Mouse (Mus musculus): ENCODE measurements around the gene Rapgef2. TPM values are rescaled to one million over a fixed set of nuclear protein-coding genes. Genes with fewer than 3 reads are reported as not detected.
"Not testable (repeated sequence)": the region's sequence is repeated elsewhere in the genome, so short reads cannot be mapped to it uniquely, and the experiment has no call there.

Rapgef2 gene
- polyA plus RNA-seq, 1 experiment from 2014 or later, result 4.4 TPM

DNA sequence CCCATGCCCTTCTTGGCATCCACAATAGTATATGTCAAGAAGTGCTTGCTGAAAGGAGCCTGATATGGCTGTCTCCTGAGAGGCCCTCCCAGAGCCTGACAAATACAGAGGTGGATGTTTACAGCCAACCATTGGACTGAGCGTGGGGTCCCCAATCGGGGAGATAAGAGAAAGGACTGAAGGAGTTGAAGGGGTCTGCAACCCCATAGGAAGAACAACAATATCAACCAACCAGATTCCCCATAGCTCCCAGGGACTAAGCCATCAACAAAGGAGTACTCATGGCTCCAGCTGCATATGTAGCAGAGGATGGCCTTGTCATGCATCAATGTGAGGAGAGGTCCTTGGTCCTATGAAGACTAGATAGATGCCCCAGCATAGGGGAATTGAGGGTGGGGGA lies 227.8 kb downstream of the Rapgef2 start:
- H3K4me2 ChIP-seq (replicated peaks); ATAC-seq; H3K9ac ChIP-seq; H3K27me3 ChIP-seq (replicated peaks); H3K4me3 ChIP-seq (replicated peaks); H3K36me3 ChIP-seq; H3K27ac ChIP-seq; H3K4me1 ChIP-seq (replicated peaks); H3K9me3 ChIP-seq: not testable (repeated sequence)
- WGBS, result 90% methylated on average over 2 of the region's 2 CpGs

DNA sequence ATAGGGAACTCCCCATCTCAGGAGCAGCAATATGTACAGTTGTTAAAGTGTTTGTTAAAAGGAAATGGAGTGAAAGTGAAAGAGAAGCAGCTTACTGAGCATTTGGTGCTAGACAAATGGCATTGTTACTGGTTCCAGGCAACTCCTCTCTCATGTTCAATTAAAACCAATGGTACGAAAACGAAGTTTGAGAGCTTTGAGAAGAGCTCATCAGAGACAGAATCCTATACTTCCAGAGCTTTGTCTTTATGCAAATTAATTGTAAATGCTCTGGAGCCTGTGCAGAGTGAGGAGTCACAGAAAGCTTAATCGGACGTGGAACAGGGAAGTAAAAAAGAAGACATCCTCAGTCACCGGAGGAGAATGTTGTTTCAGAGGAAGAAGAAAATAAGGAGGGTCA lies 241.1 kb downstream of the Rapgef2 start:
- Histone ChIP-seq H3K27ac (no peak overlapping the region), H3K27me3 (replicated peaks) (no peaks in the 10 kb centered on the region), H3K4me2 (replicated peaks) (no peak overlapping the region), H3K9me3 (no peaks in the 10 kb centered on the region), H3K4me3 (replicated peaks) (no peak overlapping the region), H3K4me1 (replicated peaks) (no peaks in the 10 kb centered on the region), H3K9ac (no peak overlapping the region), H3K36me3 (no peaks in the 10 kb centered on the region)
- ATAC-seq, result no peak
- WGBS, result 66% methylated on average over 5 of the region's 5 CpGs

DNA sequence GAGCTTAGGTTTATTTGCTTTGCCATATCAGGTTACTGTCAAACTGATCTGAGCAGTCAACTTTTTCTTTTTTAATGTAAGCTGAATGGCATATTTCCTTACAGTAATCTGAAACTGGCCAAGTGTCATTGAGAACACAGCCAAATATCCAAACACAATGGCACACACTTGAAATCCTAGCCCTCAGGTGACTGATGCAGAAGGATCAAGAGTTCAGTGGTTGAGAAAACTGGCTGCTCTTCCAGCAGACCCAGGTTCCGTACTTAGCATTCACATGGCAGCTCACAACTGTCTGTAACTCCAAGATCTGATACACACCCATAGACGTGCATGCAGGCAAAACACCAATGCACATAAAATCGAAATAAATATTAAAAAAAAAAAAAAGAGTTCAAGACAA lies 243.3 kb downstream of the Rapgef2 start:
- Histone ChIP-seq H3K9ac (no peak overlapping the region), H3K4me1 (replicated peaks) (no peaks in the 10 kb centered on the region), H3K27ac (no peak overlapping the region), H3K4me2 (replicated peaks) (no peak overlapping the region), H3K4me3 (replicated peaks) (no peak overlapping the region), H3K9me3 (no peaks in the 10 kb centered on the region), H3K36me3 (no peaks in the 10 kb centered on the region), H3K27me3 (replicated peaks) (no peaks in the 10 kb centered on the region)
- ATAC-seq, result no peak
- 78% methylated on average over 3 of the region's 3 CpGs for WGBS

DNA sequence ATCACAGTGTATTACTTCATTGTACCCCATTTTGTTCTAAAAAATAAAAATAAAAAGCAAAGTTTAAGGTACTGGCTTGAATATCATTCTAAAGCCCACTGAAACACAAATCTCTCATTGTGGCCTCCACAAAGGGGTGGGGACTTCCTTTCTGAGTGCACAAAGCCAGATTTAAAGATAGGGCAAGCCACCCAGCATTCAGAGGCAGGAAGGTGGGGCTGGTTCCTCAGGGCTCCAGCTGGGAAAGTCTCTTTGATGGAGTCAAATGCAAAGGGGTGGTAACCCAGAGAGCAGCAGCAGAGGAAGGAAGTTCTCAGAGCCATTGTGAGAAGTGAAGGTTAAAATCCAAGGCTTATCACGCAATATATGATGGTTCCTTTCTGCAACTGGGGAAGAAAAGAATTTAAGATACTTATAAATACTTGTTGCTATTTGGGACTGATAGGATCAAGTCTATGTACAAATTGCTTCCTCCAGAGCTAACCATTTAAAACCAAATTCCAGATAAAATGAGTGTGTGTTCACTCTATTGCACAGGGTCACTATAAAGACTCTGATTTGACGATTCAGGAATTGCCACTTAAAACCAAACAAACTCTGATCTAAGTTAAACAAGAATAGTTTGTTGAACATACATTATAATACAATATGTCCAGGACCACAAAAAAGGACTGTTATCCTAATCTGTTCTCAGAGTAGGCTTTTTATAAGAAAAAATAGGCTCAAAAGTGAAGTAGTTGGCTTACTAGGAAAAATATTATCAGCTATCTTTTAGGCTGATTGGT lies 246.5 kb downstream of the Rapgef2 start:
- H3K9ac ChIP-seq, result no peak overlapping the region
- WGBS, result 44% methylated on average over 2 of the region's 2 CpGs
- ATAC-seq, result no peak
- H3K4me3 ChIP-seq (replicated peaks), result no peak overlapping the region
- no peaks in the 10 kb centered on the region for H3K4me1 ChIP-seq (replicated peaks)
- no peaks in the 10 kb centered on the region for H3K36me3 ChIP-seq
- H3K27me3 ChIP-seq (replicated peaks), result no peaks in the 10 kb centered on the region
- H3K27ac ChIP-seq, result no peak overlapping the region
- H3K4me2 ChIP-seq (replicated peaks), result no peak overlapping the region
- H3K9me3 ChIP-seq, result no peaks in the 10 kb centered on the region

DNA sequence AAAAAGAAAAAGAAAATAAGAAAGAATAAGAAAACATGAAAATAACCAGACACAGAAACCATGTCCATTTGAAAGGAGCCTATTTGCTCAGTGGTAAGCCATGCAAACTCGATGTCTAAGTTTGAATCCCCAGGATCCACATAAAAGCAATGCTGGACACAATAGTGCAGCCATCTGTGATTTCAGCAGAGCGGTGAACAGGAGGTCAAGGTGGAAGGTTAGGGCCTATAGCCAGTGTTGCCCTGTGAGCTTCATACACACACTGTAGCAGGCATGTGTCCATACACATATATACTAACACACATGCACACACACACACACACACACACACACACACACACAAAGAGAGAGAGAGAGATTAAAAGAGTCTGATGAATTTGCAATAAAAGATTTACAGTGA lies 247.3 kb downstream of the Rapgef2 start:
- Histone ChIP-seq H3K36me3 (no peaks in the 10 kb centered on the region), H3K27me3 (replicated peaks) (no peaks in the 10 kb centered on the region), H3K27ac (no peak overlapping the region), H3K4me2 (replicated peaks) (no peak overlapping the region), H3K9me3 (no peaks in the 10 kb centered on the region), H3K9ac (no peak overlapping the region), H3K4me3 (replicated peaks) (no peak overlapping the region), H3K4me1 (replicated peaks) (no peaks in the 10 kb centered on the region)
- ATAC-seq, result no peak
- WGBS, result 82% methylated on average over 2 of the region's 2 CpGs

DNA sequence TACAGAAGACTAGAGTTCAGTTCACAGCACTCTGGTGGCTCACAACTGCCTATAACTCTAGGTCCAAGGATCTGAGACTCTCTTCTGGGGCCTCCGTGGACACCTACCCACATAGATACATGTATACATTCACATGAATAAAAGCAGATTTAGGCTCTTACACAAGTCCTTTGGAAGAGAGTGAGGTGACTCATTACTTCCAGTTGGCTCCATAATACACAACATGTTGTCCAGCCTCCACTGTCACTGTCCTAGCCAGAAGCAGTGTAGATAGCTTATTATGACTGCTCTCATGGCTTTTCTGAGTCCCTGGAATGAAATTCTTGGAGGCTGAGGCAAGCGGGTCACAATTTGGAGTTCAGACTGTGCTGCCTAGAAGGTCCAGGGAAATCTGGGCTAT lies 251.9 kb downstream of the Rapgef2 start:
- H3K9me3 ChIP-seq, result no peaks in the 10 kb centered on the region
- 88% methylated on average over 2 of the region's 2 CpGs for WGBS
- no peaks in the 10 kb centered on the region for H3K36me3 ChIP-seq

DNA sequence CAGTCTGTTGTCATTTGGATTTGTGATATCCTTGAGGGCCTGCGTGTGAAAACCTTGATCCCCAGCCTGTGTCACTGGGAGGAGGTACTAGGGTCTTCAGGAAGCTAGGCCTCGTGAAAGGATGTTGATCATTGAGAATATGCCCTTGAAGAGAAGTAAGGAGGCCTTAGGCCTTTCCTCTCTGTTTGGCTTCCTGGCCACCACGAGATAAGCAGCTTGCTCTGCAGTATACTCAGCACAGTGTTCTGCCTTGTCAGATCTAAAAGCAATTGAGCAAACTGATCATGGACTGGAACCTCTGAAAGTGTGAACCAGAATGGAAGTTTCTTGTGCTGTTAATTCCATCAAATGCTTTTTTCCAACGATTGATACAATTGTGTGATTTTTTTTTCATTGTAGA lies 255.5 kb downstream of the Rapgef2 start:
- Histone ChIP-seq H3K9ac (no peak overlapping the region), H3K27me3 (replicated peaks) (no peaks in the 10 kb centered on the region), H3K9me3 (no peaks in the 10 kb centered on the region)

More for the DNA sequence above, 251.9 kb downstream of the Rapgef2 start:
- Histone ChIP-seq H3K4me2 (replicated peaks) (no peak overlapping the region), H3K27ac (no peak overlapping the region), H3K4me1 (replicated peaks) (no peaks in the 10 kb centered on the region), H3K27me3 (replicated peaks) (no peaks in the 10 kb centered on the region), H3K9ac (no peak overlapping the region), H3K4me3 (replicated peaks) (no peak overlapping the region)
- no peak for ATAC-seq

DNA sequence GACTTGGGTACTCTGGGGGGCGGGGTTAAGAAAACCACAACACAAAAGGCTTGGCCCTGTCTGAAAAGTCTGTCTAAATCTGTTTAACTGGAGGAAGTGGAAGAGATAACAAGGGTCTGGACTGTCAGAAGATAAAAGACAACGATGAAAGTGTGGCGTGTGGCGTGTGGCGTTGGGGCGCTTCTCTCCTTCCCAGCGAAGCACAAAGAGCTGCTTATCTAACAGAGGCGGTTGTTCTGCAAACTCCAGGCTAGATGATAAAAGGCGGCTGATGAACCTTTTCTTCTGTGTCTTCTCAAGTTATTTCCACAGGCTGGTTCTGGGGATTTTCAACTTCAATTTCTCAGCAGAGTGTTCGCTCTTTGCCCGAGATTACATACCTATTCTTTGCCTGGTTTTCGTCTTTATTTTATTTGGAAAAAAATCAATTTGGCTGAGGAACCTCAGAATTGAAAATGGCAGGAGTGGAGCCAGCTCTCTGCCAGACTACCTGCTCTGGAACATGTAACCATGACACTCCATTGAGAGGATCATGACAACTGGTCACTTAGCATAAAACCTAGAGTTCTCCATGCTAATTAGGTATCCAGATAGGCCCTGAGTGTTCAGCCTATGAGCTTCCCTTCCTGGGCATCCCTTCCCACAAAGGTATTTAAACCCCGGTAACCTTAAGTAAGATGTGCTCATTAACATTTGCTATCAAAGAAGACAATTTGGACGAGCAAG lies 258.0 kb downstream of the Rapgef2 start:
- H3K4me2 ChIP-seq (replicated peaks), result no peak overlapping the region
- no peak overlapping the region for H3K9ac ChIP-seq
- WGBS, result 39% methylated on average over 14 of the region's 14 CpGs
- H3K27ac ChIP-seq, result no peak overlapping the region
- ATAC-seq, result no peak
- no peaks in the 10 kb centered on the region for H3K9me3 ChIP-seq
- H3K27me3 ChIP-seq (replicated peaks), result no peaks in the 10 kb centered on the region
- no peaks in the 10 kb centered on the region for H3K36me3 ChIP-seq
- H3K4me1 ChIP-seq (replicated peaks), result no peaks in the 10 kb centered on the region; the same call in 1 of the 2 replicates
- no peak overlapping the region for H3K4me3 ChIP-seq (replicated peaks)

More for the DNA sequence above, 255.5 kb downstream of the Rapgef2 start:
- no peak overlapping the region for H3K4me2 ChIP-seq (replicated peaks)
- no peak overlapping the region for H3K4me3 ChIP-seq (replicated peaks)
- WGBS, result 85% methylated on average over 4 of the region's 4 CpGs
- no peak overlapping the region for H3K27ac ChIP-seq
- H3K4me1 ChIP-seq (replicated peaks), result no peaks in the 10 kb centered on the region; the same call in 1 of the 2 replicates
- ATAC-seq, result no peak
- H3K36me3 ChIP-seq, result no peaks in the 10 kb centered on the region

DNA sequence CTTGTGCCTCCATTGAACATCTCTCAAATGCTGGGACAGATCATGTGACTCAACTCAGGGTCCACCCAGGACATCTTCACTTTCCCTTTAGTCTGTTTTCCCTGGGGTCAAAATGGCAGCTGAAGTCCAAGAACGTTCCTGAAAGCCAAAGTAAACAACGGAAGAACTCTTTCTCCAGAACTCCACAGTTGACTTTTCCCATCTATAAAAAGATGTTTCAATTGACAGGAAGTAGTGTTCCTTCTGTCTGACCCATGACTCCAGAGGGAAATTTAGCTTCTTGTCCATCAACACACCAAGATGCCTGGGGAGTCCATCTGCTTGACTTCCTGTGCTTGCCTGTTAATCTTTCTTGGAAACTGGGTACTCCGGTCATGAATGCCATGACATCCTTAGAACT lies 260.3 kb downstream of the Rapgef2 start:
- Histone ChIP-seq H3K4me2 (replicated peaks) (no peak overlapping the region), H3K36me3 (no peaks in the 10 kb centered on the region), H3K27ac (no peak overlapping the region), H3K4me3 (replicated peaks) (no peak overlapping the region), H3K9me3 (no peaks in the 10 kb centered on the region), H3K27me3 (replicated peaks) (no peaks in the 10 kb centered on the region), H3K4me1 (replicated peaks) (no peaks in the 10 kb centered on the region; the same call in 1 of the 2 replicates), H3K9ac (no peak overlapping the region)
- no peak for ATAC-seq
- WGBS, result 66% methylated on average over 3 of the region's 3 CpGs

DNA sequence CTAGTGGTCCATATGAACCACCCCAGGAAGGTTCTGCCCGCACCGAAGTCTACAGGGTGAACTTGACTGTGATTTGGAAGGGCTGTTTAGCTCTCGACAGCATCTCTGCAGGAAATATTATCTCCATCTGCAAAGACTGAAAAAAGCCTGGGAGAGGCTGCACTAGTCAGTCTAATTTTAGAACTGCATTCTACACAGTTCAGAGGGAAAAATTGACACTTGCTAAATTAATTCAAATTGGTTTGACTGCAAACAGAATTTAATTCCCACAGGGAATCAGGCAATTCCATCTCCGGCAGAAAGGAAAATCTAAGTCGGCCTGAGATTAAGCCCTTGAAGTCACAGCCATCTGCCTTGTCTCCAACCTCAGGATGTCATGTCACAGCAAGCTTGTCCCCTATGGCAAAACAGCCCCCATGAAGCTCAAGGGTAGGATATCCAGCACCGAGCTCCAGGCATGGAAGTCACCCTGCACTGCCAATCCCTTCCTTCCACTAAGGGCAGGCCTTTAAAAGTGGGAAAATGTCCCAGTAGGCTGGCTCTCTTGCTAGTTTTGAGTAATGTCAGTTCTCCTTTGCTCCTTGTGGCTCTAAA lies 262.5 kb downstream of the Rapgef2 start:
- no peaks in the 10 kb centered on the region for H3K27me3 ChIP-seq (replicated peaks)
- no peaks in the 10 kb centered on the region for H3K9me3 ChIP-seq
- H3K4me3 ChIP-seq (replicated peaks), result no peak overlapping the region
- H3K36me3 ChIP-seq, result no peaks in the 10 kb centered on the region
- WGBS, result 82% methylated on average over 6 of the region's 6 CpGs
- no peak overlapping the region for H3K27ac ChIP-seq
- no peak overlapping the region for H3K4me2 ChIP-seq (replicated peaks)
- H3K4me1 ChIP-seq (replicated peaks), result no peaks in the 10 kb centered on the region; the same call in 1 of the 2 replicates
- no peak for ATAC-seq
- no peak overlapping the region for H3K9ac ChIP-seq

DNA sequence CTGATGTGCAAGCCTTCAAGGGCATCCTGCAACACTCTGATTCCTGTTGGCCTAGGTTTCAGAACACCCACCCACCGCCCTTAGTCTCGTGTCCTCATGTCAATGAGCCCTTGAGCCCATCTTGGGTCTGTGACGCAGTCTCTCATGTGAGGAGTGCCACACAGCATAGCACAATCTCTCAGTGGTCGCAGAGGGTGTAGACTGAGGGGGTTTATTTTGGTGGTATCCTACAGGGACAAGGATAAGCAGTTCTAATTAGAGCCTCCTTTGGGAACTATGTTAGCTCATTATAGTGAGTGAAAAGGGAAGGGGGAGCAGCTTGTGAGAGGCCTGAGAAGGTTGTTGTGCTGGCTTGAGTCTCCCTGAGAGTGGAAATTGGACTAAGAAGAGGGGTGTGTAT lies 263.6 kb downstream of the Rapgef2 start:
- ATAC-seq, result no peak
- Histone ChIP-seq H3K4me1 (replicated peaks) (no peaks in the 10 kb centered on the region), H3K27ac (no peak overlapping the region), H3K36me3 (no peaks in the 10 kb centered on the region), H3K27me3 (replicated peaks) (no peaks in the 10 kb centered on the region), H3K9me3 (no peaks in the 10 kb centered on the region), H3K4me2 (replicated peaks) (no peak overlapping the region), H3K9ac (no peak overlapping the region), H3K4me3 (replicated peaks) (no peak overlapping the region)
- WGBS, result 91% methylated on average over 4 of the region's 4 CpGs

DNA sequence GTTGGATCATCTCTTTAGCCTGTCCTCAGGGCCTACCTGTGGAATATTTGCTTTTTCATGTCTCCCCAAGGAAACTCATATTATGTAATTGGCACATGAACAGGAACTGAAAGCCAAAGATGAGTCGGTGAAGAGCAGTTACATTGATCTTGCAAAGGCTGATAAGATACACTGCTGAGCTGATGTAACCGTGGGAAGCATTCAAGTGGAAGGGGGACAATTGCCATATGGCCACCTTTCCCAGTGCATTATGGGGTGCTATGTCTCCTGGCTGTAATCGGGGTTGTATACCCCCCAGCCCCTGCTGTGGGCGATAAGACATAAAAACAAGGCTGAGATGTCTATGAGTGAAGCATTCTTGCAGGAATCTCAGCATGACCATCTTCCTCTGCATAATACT lies 268.9 kb downstream of the Rapgef2 start:
- Histone ChIP-seq H3K9me3 (no peaks in the 10 kb centered on the region), H3K36me3 (no peaks in the 10 kb centered on the region), H3K27ac (no peak overlapping the region), H3K9ac (no peak overlapping the region), H3K4me2 (replicated peaks) (no peak overlapping the region), H3K4me3 (replicated peaks) (no peak overlapping the region), H3K4me1 (replicated peaks) (no peaks in the 10 kb centered on the region), H3K27me3 (replicated peaks) (no peaks in the 10 kb centered on the region)
- WGBS, result 89% methylated on average over 4 of the region's 4 CpGs
- ATAC-seq, result no peak

All from intestine, embryonic 15.5 days (tissue).